Mouse (Mus musculus) ES-Bruce4 (cell line): Measurements from ENCODE around the gene Zfp524. TPM values are rescaled to one million over a fixed set of nuclear protein-coding genes. Genes with fewer than 3 reads are reported as not detected.
A peak's percentile ranks its signal among the peaks of the same experiment; 100 is the strongest.

Experiments
- H3K27ac ChIP-seq: 2 replicates; pipeline ENCODE4 v1.5.1; 2012; ENCODE audit warnings: low read length, inconsistent platforms; ENCODE audit not compliant: insufficient read depth
- H3K27me3 ChIP-seq: 2 replicates; pipeline ENCODE4 v1.6.1; 2012; ENCODE audit warnings: mild to moderate bottlenecking, low read length, inconsistent platforms; ENCODE audit not compliant: control insufficient read depth, poor library complexity, insufficient read depth, severe bottlenecking
- H3K36me3 ChIP-seq: 2 replicates; pipeline ENCODE4 v1.6.1; 2012; ENCODE audit warnings: inconsistent platforms, mild to moderate bottlenecking, low read length, moderate library complexity; ENCODE audit not compliant: control insufficient read depth, poor library complexity, insufficient read depth, severe bottlenecking
- H3K4me1 ChIP-seq: one replicate; pipeline ENCODE4 v1.8.1; 2011; ENCODE audit warnings: low read length; ENCODE audit not compliant: control insufficient read depth, insufficient read depth
- H3K4me3 ChIP-seq: 2 replicates; pipeline ENCODE4 v1.5.1; 2011; ENCODE audit warnings: low read depth, mild to moderate bottlenecking, low read length
- H3K9ac ChIP-seq: 2 replicates; pipeline ENCODE4 v1.6.1; 2012; ENCODE audit warnings: low read depth, mild to moderate bottlenecking, inconsistent platforms; ENCODE audit not compliant: poor library complexity, severe bottlenecking
- H3K9me3 ChIP-seq: replicated peaks from 2 replicates; pipeline ENCODE4 v1.6.1; 2012; ENCODE audit warnings: mild to moderate bottlenecking, low read length, inconsistent platforms; ENCODE audit not compliant: control insufficient read depth, poor library complexity, insufficient read depth, severe bottlenecking
- CTCF ChIP-seq: IDR thresholded peaks from one replicate; pipeline ENCODE4 v1.8.1; 2011; ENCODE audit warnings: low read depth, low read length
- EP300 ChIP-seq: IDR thresholded peaks from 2 replicates; pipeline ENCODE4 v1.6.1; 2011; ENCODE audit warnings: low read depth, low read length; ENCODE audit not compliant: insufficient read depth
- POLR2A ChIP-seq: IDR thresholded peaks from one replicate; pipeline ENCODE4 v1.8.1; 2011; ENCODE audit warnings: low read length; ENCODE audit not compliant: insufficient read depth
- polyA plus RNA-seq: library from polyadenylated mRNA; stranded (reverse); fragments of >200 nt; gene quantifications from 2 replicates; pipeline ENCODE4 v1.2.4, GENCODE M21; 2011; ENCODE audit warnings: low read depth; ENCODE audit not compliant: missing spikeins, insufficient read depth, insufficient read length

The Zfp524 gene
- polyA plus RNA-seq, 1 experiment, result 4.7 TPM

- H3K27me3 ChIP-seq, result no peaks in the 10 kb centered on the region
- H3K4me3 ChIP-seq, result peak within 1 kb of the TSS; percentile 87
- H3K27ac ChIP-seq, result peak within 1 kb of the TSS; percentile 95
- peaks cover 10% of the 10 kb centered on the region for H3K4me1 ChIP-seq
- TF ChIP-seq POLR2A (no peak), EP300 (0 out of 2 replicates have a peak, but pooled peaks have one; percentile 31)
- peak within 1 kb of the TSS; percentile 93 for H3K9ac ChIP-seq
- peaks cover 3% of the 10 kb centered on the region; the same call in 1 of the 2 replicates for H3K36me3 ChIP-seq
- H3K9me3 ChIP-seq, result no peaks in the 10 kb centered on the region
Observed at GRCm38 (mm10) chr7:5061774-5062359, 47.7 kb downstream of the Zfp524 start, which contains the start of gene U2af2. Gene U2af2 (plus strand): TSS chr7:5062143.

GRCm38 (mm10) chr7:5062360-5063001 is 48.3 kb downstream of the Zfp524 start:
- Histone ChIP-seq H3K27ac (peak overlapping the region; percentile 55), H3K36me3 (peaks cover 6% of the 10 kb centered on the region), H3K4me1 (peaks cover 8% of the 10 kb centered on the region), H3K9me3 (no peaks in the 10 kb centered on the region), H3K9ac (peak overlapping the region; percentile 93), H3K27me3 (no peaks in the 10 kb centered on the region), H3K4me3 (peak overlapping the region; percentile 81)
- TF ChIP-seq POLR2A, result no peak
- no peak for TF ChIP-seq CTCF
- TF ChIP-seq EP300, result no peak

GRCm38 (mm10) chr7:5064886-5065285 is 50.7 kb downstream of the Zfp524 start:
- Histone ChIP-seq H3K4me1 (peaks cover 4% of the 10 kb centered on the region), H3K27ac (no peak overlapping the region), H3K27me3 (no peaks in the 10 kb centered on the region), H3K9ac (peak overlapping the region; percentile 93), H3K4me3 (no peak overlapping the region), H3K9me3 (no peaks in the 10 kb centered on the region), H3K36me3 (peaks cover 30% of the 10 kb centered on the region)
- no peak for TF ChIP-seq POLR2A
- no peak for TF ChIP-seq CTCF
- TF ChIP-seq EP300, result no peak

Other genes starting within 250 kb of the Zfp524 start
- not detected in 2 replicates for gene Fam71e2, start 243.1 kb upstream of the Zfp524 start, polyA plus RNA-seq
- gene Il11, start 231.6 kb upstream of the Zfp524 start, polyA plus RNA-seq, result 1.4 and 1.9 TPM in 2 replicates
- gene Tmem190, start 231.5 kb upstream of the Zfp524 start, polyA plus RNA-seq, result not detected in 2 replicates
- 2.6 and 6.8 TPM in 2 replicates for gene Tmem238, start 224.8 kb upstream of the Zfp524 start, polyA plus RNA-seq
- 969 and 977 TPM in 2 replicates for gene Rpl28, start 221.5 kb upstream of the Zfp524 start, polyA plus RNA-seq
- gene Ube2s, start 201.8 kb upstream of the Zfp524 start, polyA plus RNA-seq, result 474 and 498 TPM in 2 replicates
- 3.8 and 5.3 TPM in 2 replicates for gene Shisa7, start 169.7 kb upstream of the Zfp524 start, polyA plus RNA-seq
- 3.8 and 4.2 TPM in 2 replicates for gene Isoc2b, start 144.2 kb upstream of the Zfp524 start, polyA plus RNA-seq
- gene Isoc2a, start 137.3 kb upstream of the Zfp524 start, polyA plus RNA-seq, result 3.3 and 4.3 TPM in 2 replicates
- 1.1 TPM in 2 replicates for gene Gm36210, start 107.9 kb upstream of the Zfp524 start, polyA plus RNA-seq
- gene Zfp628, start 99.2 kb upstream of the Zfp524 start, polyA plus RNA-seq, result 5.0 and 5.4 TPM in 2 replicates
- gene Nat14, start 92.4 kb upstream of the Zfp524 start, polyA plus RNA-seq, result 2.2 and 3.3 TPM in 2 replicates
- gene Ssc5d, start 88.6 kb upstream of the Zfp524 start, polyA plus RNA-seq, result 1.5 and 2.0 TPM in 2 replicates
- 0.48 and 1.0 TPM in 2 replicates for gene Sbk2, start 50.0 kb upstream of the Zfp524 start, polyA plus RNA-seq
- gene Sbk3, start 43.2 kb upstream of the Zfp524 start, polyA plus RNA-seq, result 0.25 and 0.55 TPM in 2 replicates
- gene Zfp579, start 18.3 kb upstream of the Zfp524 start, polyA plus RNA-seq, result 7.6 and 10.9 TPM in 2 replicates
- gene Fiz1, start 282 bp downstream of the Zfp524 start, polyA plus RNA-seq, result 43.2 and 57.0 TPM in 2 replicates
- gene Gm44973, start 1.1 kb downstream of the Zfp524 start, polyA plus RNA-seq, result not detected in 2 replicates
- 23.0 and 24.7 TPM in 2 replicates for gene Zfp865, start 6.0 kb downstream of the Zfp524 start, polyA plus RNA-seq
- gene Ccdc106, start 6.1 kb downstream of the Zfp524 start, polyA plus RNA-seq, result 5.6 and 5.7 TPM in 2 replicates
- gene 4632433K11Rik, start 19.7 kb downstream of the Zfp524 start, polyA plus RNA-seq, result 1.9 TPM in 1 of 2 replicates, not detected in the other
- gene Zfp784, start 24.0 kb downstream of the Zfp524 start, polyA plus RNA-seq, result 0.30 TPM in 1 of 2 replicates, not detected in the other
- gene Zfp580, start 37.1 kb downstream of the Zfp524 start, polyA plus RNA-seq, result 14.0 and 16.0 TPM in 2 replicates
- gene U2af2, start 47.7 kb downstream of the Zfp524 start, polyA plus RNA-seq, result 236 and 262 TPM in 2 replicates
- 68.8 and 69.1 TPM in 2 replicates for gene Epn1, start 65.8 kb downstream of the Zfp524 start, polyA plus RNA-seq
- not detected in 2 replicates for gene Rfpl4, start 102.5 kb downstream of the Zfp524 start, polyA plus RNA-seq
- gene Rasl2-9, start 111.5 kb downstream of the Zfp524 start, polyA plus RNA-seq, result 0.90 and 1.3 TPM in 2 replicates
- gene Vmn1r55, start 135.3 kb downstream of the Zfp524 start, polyA plus RNA-seq, result 0.06 TPM in 2 replicates
- gene Vmn1r56, start 182.3 kb downstream of the Zfp524 start, polyA plus RNA-seq, result not detected in 2 replicates
- gene Vmn1r57, start 204.1 kb downstream of the Zfp524 start, polyA plus RNA-seq, result not detected in 2 replicates